Mouse (Mus musculus) lung, postnatal 0 days (tissue): ENCODE data around the gene Dock3. TPM values are rescaled to one million over a fixed set of nuclear protein-coding genes. Genes with fewer than 3 reads are reported as not detected.

Experiments used
- ATAC-seq: fragments of 200-750 bp; cut with Nextera tagmentation; 2 replicates; pipeline ENCODE4 v1.8.0; 2017; ENCODE audit warnings: moderate library complexity
- DNase-seq: peaks from one replicate; pipeline ENCODE4 v3.0.0-alpha.2; 2016; ENCODE audit warnings: low spot score
- H3K27ac ChIP-seq: fragments of 300-500 bp; sonication (generic); 2 replicates; pipeline ENCODE4 v1.5.1; 2014; ENCODE audit warnings: antibody characterized with exemption, mild to moderate bottlenecking, low read length, mixed read lengths
- H3K27me3 ChIP-seq: fragments of 300-500 bp; sonication (generic); replicated peaks from 2 replicates; pipeline ENCODE4 v1.6.1; 2014; ENCODE audit warnings: low read length, mixed read lengths; ENCODE audit not compliant: insufficient read depth
- H3K36me3 ChIP-seq: fragments of 300-500 bp; sonication (generic); 2 replicates; pipeline ENCODE4 v1.6.1; 2014; ENCODE audit warnings: low read length, mixed read lengths; ENCODE audit not compliant: insufficient read depth
- H3K4me1 ChIP-seq: fragments of 300-500 bp; sonication (generic); 2 replicates; pipeline ENCODE4 v1.6.1; 2014; ENCODE audit warnings: antibody characterized with exemption, low read depth, low read length, mixed read lengths; ENCODE audit not compliant: insufficient read depth
- H3K4me2 ChIP-seq: fragments of 300-500 bp; sonication (generic); replicated peaks from 2 replicates; pipeline ENCODE4 v1.6.1; 2014; ENCODE audit warnings: low read depth, mild to moderate bottlenecking, low read length, moderate library complexity, mixed read lengths
- H3K4me3 ChIP-seq: fragments of 300-500 bp; sonication (generic); 2 replicates; pipeline ENCODE4 v1.5.1; 2014; ENCODE audit warnings: low read depth, low read length
- H3K9ac ChIP-seq: fragments of 300-500 bp; sonication (generic); replicated peaks from 2 replicates; pipeline ENCODE4 v1.6.1; 2014; ENCODE audit warnings: low read depth, mild to moderate bottlenecking
- H3K9me3 ChIP-seq: fragments of 300-500 bp; sonication (generic); 2 replicates; pipeline ENCODE4 v1.6.1; 2016; ENCODE audit warnings: low read length, mixed read lengths
- CTCF ChIP-seq: IDR thresholded peaks from 2 replicates; pipeline ENCODE4 v1.5.1; 2016; ENCODE audit warnings: antibody characterized with exemption, mild to moderate bottlenecking
- EP300 ChIP-seq: IDR thresholded peaks from 2 replicates; pipeline ENCODE4 v1.6.1; 2016; ENCODE audit warnings: antibody characterized with exemption, mild to moderate bottlenecking, control low read depth
- WGBS: fragments of 180-500 bp; shearing (Covaris S2); extraction: QIAGEN DNeasy Blood & Tissue Kit; methylation state at CpG from one replicate; pipeline ENCODE4 v1.1.7; 2014; 5-methylcytosine and 5-hydroxymethylcytosine counted together
- polyA plus RNA-seq: library from polyadenylated mRNA; unstranded; fragments of >200 nt; fragmentation: Nextera tagmentation; extraction: Ambion mirVana; gene quantifications from 2 replicates; pipeline ENCODE4 v1.2.1, GENCODE M21; 2015

The Dock3 gene
- polyA plus RNA-seq, 1 experiment from 2014 or later: 0.08 TPM

GRCm38 (mm10) chr9:107260429-107260828, 28.7 kb upstream of the Dock3 start:
- WGBS: 75% methylated on average over 2 of the region's 2 CpGs
- TF ChIP-seq EP300 (no peak), CTCF (no peak)
- H3K4me3 ChIP-seq: no peak overlapping the region
- H3K4me1 ChIP-seq: no peaks in the 10 kb centered on the region
- no peaks in the 10 kb centered on the region for H3K27me3 ChIP-seq
- DNase-seq (no peak), ATAC-seq (no peak)
- no peak overlapping the region for H3K4me2 ChIP-seq
- no peak overlapping the region for H3K27ac ChIP-seq
- H3K9ac ChIP-seq: no peak overlapping the region
- H3K36me3 ChIP-seq: no peaks in the 10 kb centered on the region
- no peaks in the 10 kb centered on the region for H3K9me3 ChIP-seq

GRCm38 (mm10) chr9:107259571-107259970, 27.9 kb upstream of the Dock3 start:
- peak; percentile 56 for ATAC-seq
- no peak overlapping the region for H3K4me2 ChIP-seq

GRCm38 (mm10) chr9:107255596-107255995, 23.9 kb upstream of the Dock3 start:
- Histone ChIP-seq H3K4me1 (no peaks in the 10 kb centered on the region), H3K4me3 (no peak overlapping the region), H3K9me3 (no peaks in the 10 kb centered on the region), H3K9ac (no peak overlapping the region), H3K27ac (no peak overlapping the region), H3K4me2 (no peak overlapping the region), H3K36me3 (no peaks in the 10 kb centered on the region), H3K27me3 (no peaks in the 10 kb centered on the region)
- WGBS: 61% methylated on average over 3 of the region's 3 CpGs
- DNase-seq (no peak), ATAC-seq (no peak)
- TF ChIP-seq CTCF (no peak), EP300 (no peak)

More at GRCm38 (mm10) chr9:107259571-107259970, 27.9 kb upstream of the Dock3 start:
- Histone ChIP-seq H3K9me3 (no peaks in the 10 kb centered on the region), H3K4me3 (no peak overlapping the region), H3K4me1 (no peaks in the 10 kb centered on the region), H3K36me3 (no peaks in the 10 kb centered on the region), H3K9ac (no peak overlapping the region), H3K27ac (no peak overlapping the region), H3K27me3 (no peaks in the 10 kb centered on the region)
- TF ChIP-seq EP300 (no peak), CTCF (no peak)
- 42% methylated on average over 6 of the region's 6 CpGs for WGBS
- peak; percentile 51 for DNase-seq

- Histone ChIP-seq H3K9ac (no peak overlapping the region), H3K4me3 (no peak overlapping the region), H3K27ac (no peak overlapping the region), H3K4me1 (no peaks in the 10 kb centered on the region), H3K9me3 (no peaks in the 10 kb centered on the region), H3K27me3 (no peaks in the 10 kb centered on the region), H3K36me3 (no peaks in the 10 kb centered on the region), H3K4me2 (no peak overlapping the region)
- ATAC-seq (no peak), DNase-seq (no peak)
- TF ChIP-seq EP300 (no peak), CTCF (no peak)
- WGBS: 75% methylated on average over 3 of the region's 3 CpGs
These were observed 23.2 kb upstream of the Dock3 start for GRCm38 (mm10) chr9:107254925-107255324.

GRCm38 (mm10) chr9:107254476-107254875, 22.8 kb upstream of the Dock3 start:
- Histone ChIP-seq H3K27me3 (no peaks in the 10 kb centered on the region), H3K9me3 (no peaks in the 10 kb centered on the region), H3K4me2 (no peak overlapping the region), H3K36me3 (no peaks in the 10 kb centered on the region), H3K9ac (no peak overlapping the region), H3K4me1 (no peaks in the 10 kb centered on the region), H3K4me3 (no peak overlapping the region), H3K27ac (no peak overlapping the region)
- ATAC-seq: no peak
- 42% methylated on average over 12 of the region's 12 CpGs for WGBS
- TF ChIP-seq CTCF (no peak), EP300 (no peak)
- DNase-seq: no peak

- Histone ChIP-seq H3K27ac (no peak overlapping the region), H3K9ac (no peak overlapping the region)
- DNase-seq: no peak
These were observed 20.5 kb upstream of the Dock3 start for GRCm38 (mm10) chr9:107252164-107252563.

More at GRCm38 (mm10) chr9:107252164-107252563, 20.5 kb upstream of the Dock3 start:
- no peaks in the 10 kb centered on the region for H3K36me3 ChIP-seq
- H3K9me3 ChIP-seq: no peaks in the 10 kb centered on the region
- H3K27me3 ChIP-seq: no peaks in the 10 kb centered on the region
- H3K4me2 ChIP-seq: no peak overlapping the region
- no peak for TF ChIP-seq EP300
- H3K4me3 ChIP-seq: no peak overlapping the region
- ATAC-seq: no peak
- 15% methylated on average over 5 of the region's 5 CpGs for WGBS
- no peaks in the 10 kb centered on the region for H3K4me1 ChIP-seq
